Mouse (Mus musculus) myocyte (in vitro differentiated cells): ENCODE measurements around the gene Slc30a7.

Experiments
- CEBPB ChIP-seq: IDR thresholded peaks from 2 replicates; pipeline ENCODE4 v1.6.1; 2011; ENCODE audit warnings: mild to moderate bottlenecking, moderate library complexity; ENCODE audit not compliant: poor library complexity, insufficient read depth, severe bottlenecking
- E2F4 ChIP-seq: IDR thresholded peaks from one replicate; pipeline ENCODE4 v1.6.1; 2011; ENCODE audit warnings: mild to moderate bottlenecking, control low read depth, moderate library complexity; ENCODE audit not compliant: insufficient read depth
- MAX ChIP-seq: IDR thresholded peaks from one replicate; pipeline ENCODE4 v1.6.1; 2011; ENCODE audit warnings: low read depth, mild to moderate bottlenecking, control low read depth
- POLR2A ChIP-seq: IDR thresholded peaks from one replicate; pipeline ENCODE4 v1.6.1; 2011; ENCODE audit warnings: low read depth, mild to moderate bottlenecking, control low read depth, moderate library complexity; ENCODE audit not compliant: insufficient read length
- POLR2AphosphoS2 ChIP-seq: IDR thresholded peaks from one replicate; pipeline ENCODE4 v1.6.1; 2011; ENCODE audit warnings: low read depth, control low read depth; ENCODE audit not compliant: insufficient read length
- USF1 ChIP-seq: IDR thresholded peaks from one replicate; pipeline ENCODE4 v1.6.1; 2011; ENCODE audit warnings: low read depth, mild to moderate bottlenecking, control low read depth, moderate library complexity

GRCm38 (mm10) chr3:115893166-115893565 lies 114.0 kb downstream of the Slc30a7 start:
- TF ChIP-seq POLR2A, result no peak
- no peak for TF ChIP-seq USF1
- no peak for TF ChIP-seq POLR2AphosphoS2
- TF ChIP-seq MAX, result no peak
- TF ChIP-seq CEBPB, result no peak
- TF ChIP-seq E2F4, result no peak
